Mouse (Mus musculus): ENCODE data around the gene Spx.
A peak's percentile ranks its signal among the peaks of the same experiment; 100 is the strongest.

Gene Spx

GRCm38 (mm10) chr6:142412906-142413491 lies at the start of gene Spx:
Spx (plus strand) TSS chr6:142413441.
- DNase-seq: no peak

DNA sequence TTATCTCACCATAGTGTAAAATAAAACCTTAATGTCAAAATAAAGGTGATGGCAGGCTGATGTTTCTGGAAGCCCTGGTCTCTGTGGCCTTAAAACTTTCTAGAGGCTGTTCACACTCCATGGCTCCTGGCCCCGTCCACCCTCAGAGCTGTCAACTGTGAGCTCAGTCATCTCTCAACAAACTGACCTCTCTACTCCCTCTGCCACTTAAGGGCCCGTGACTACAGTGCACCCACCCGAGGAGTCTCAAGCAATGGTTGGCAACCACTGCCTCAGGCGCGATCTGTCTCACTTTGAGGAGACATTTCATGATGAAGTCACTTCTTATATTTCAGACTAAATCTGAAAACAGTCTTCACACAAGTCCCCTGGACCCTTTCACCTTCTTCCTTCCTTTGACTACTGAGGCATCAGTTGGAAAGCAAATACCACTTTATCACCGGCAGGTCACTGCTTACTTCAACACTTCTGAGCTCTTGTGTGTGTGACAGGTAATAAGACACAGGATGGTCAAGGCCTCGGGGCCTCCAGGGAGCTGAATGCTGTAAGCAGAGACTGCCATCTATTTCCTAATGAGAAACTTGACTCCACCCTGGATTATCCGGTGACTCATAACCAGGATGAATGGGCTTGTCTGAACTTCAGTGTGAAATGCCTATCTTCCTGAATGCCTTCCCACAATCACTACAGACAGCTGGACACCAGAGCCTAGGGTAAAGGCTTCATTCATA lies 47.3 kb upstream of the Spx start:
- DNase-seq: no peak

- DNase-seq: no peak
These were observed 46.7 kb upstream of the Spx start for GRCm38 (mm10) chr6:142366473-142367018.

DNA sequence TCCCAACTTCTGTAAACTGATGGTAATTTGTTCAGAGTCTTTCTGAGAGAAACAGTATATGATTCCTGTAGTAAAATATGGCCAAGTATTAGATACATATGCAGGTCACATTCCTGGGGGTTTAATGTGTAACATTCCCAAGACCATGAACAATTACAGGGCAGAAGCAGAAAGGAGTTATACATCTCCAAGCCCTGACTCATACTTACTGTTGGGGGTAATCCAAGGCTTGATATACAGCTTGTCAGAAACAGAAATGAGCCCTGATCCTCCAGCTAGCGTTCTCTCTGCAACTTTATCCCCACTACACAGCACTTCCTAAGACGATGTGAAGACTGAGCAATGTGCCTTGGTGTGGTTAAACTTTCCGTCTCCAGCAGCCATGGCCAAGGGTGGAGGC lies 45.7 kb upstream of the Spx start:
- no peak for DNase-seq

DNA sequence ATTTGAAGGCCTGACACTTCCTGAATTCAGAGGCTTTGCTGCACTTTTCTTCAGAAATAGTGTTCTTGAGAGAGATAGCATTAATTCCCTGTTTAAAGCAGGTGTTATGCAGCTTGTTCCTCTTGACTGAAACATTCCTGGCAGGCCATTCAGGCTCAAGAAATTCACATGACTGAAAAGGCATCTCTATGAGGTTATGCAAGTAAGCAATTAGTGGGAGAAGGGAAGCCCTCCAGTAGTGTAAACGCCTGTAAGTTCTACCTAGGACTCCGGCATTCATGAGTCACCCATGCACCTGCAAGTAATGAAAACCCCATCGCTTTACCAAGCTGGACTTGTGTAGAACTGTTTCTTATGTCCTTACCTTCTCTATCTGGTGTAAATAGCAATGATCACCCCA lies 43.7 kb upstream of the Spx start:
- DNase-seq: no peak

GRCm38 (mm10) chr6:142377081-142377480 lies 36.2 kb upstream of the Spx start:
- DNase-seq: no peak

DNA sequence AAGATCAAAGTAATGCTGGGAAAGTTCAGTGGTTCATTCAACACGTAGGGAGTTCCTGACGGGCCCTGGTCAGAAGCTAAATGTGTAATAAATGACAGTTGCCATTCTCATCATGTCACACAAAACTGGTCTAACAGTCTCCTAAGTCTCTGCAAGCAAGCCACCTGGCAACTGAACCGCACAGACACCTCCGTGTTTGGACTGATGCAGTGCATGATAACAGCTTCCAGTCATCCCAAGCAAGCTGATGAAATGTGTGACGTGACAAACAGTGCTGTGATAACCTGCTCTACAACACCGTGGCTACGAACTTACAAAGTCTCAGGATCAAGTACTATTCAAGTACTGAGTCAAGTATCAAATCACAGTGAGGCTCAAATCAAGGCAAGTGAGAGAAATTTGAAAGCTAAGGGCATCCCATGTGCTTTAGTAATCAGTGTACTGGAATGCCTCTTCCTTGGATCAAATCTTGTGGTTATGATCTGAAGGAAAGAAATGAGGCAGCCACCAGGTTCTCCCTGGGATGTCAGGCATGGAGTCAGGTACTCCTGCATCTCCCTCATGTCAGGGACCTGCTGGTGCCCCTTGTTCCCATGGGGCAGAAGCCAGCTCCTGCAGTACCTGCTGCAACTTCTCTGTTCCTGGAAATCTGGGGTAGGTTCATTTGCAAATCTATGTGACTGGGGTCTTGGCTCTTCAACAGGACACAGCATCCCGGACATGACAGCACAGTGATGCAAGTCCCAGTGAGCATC lies 34.5 kb upstream of the Spx start:
- no peak for DNase-seq

DNA sequence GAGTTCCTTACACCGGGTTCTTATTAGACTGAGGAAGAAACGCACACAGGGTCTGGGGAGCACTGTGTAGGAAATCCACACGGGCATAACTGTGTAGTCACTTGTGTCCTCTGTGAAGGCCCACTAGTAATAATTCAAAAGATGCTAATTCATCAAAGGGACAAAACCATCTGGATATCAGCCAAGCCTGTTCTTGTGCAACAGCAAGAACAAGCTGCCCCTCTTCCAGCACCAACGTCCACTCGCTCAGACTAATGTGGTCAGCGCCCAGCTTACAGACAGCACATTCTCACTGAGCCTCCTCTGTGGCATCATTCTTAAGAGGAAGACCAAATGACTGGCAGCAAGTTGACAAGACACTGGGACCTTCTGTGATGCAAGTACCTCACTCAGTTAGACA lies 33.3 kb upstream of the Spx start:
- no peak for DNase-seq

- no peak for DNase-seq
These were observed 31.6 kb upstream of the Spx start for GRCm38 (mm10) chr6:142381615-142382014.

- DNase-seq: no peak
These were observed 28.7 kb upstream of the Spx start for GRCm38 (mm10) chr6:142384521-142384920.

GRCm38 (mm10) chr6:142386285-142387010 lies 26.8 kb upstream of the Spx start:
- DNase-seq: no peak

- DNase-seq: peak; percentile 100
These were observed 26.1 kb upstream of the Spx start, which contains the start of the genes Recql and Golt1b for GRCm38 (mm10) chr6:142387011-142387754. Recql (minus strand) TSS chr6:142387087. Golt1b (plus strand) TSS chr6:142387221.

GRCm38 (mm10) chr6:142387755-142388271 lies 25.4 kb upstream of the Spx start:
- no peak for DNase-seq

- no peak for DNase-seq
These were observed 24.1 kb upstream of the Spx start for GRCm38 (mm10) chr6:142389101-142389500.

GRCm38 (mm10) chr6:142392312-142392711 lies 20.9 kb upstream of the Spx start:
- DNase-seq: no peak

DNA sequence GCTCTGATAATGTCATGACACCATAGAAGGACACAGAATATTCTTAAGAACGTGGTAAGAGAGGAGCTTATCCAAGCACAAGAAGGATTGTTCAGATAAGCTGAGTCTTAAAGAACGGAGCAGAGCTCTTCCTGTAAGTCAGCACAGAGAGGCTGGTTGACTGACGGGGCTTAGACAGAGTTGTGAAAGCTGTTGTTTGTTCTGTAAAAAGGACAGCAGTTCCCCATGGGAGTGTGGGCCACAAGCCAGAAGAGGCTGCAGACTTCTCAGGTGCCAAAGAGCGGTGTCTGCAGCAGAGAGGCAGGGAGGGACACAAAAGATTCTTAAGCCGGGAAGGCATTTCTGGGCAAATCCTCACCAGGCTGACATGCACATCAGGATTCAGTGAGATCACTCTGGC lies 18.6 kb upstream of the Spx start:
- peak; percentile 16 for DNase-seq

- no peak for DNase-seq
These were observed 17.5 kb upstream of the Spx start for GRCm38 (mm10) chr6:142395756-142396155.

- DNase-seq: no peak
These were observed 2.1 kb upstream of the Spx start for GRCm38 (mm10) chr6:142411140-142411539.

DNA sequence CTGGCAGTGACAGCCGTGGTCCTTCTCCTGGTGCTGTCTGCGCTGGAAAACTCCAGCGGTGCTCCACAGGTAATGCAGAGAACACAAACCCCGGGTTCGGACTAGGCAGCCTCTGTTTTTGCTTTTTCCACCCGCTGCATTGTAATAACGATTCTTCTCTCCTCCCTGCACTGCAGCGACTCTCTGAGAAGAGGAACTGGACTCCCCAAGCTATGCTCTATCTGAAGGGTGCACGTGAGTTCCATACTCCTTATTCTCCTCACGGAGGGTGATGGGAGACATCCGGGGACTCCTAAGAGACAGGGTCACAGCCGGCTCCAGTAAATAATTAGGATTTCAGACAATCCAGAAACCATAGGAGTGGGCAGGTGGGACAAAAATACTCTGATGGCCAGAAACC lies 604 bp downstream of the Spx start:
- no peak for DNase-seq

DNA sequence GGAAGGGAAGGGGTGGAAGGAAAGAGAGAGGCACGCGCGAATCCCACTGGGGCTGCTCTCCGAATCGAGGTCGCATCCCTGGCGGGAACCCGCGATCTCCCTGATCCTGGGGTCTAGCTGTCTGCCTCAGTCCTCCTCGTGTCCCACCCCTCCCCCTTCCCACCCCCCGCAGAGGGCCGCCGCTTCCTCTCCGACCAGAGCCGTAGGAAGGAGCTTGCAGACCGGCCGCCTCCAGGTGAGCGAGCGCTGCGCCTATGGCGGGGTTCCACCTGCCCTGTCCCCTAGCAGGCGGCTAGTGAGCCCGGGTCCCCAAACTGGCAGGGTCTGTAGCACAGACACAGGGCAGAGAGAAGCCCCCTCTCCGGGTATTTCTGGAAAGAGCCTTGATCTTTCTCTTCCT lies 1.4 kb downstream of the Spx start:
- DNase-seq: no peak

DNA sequence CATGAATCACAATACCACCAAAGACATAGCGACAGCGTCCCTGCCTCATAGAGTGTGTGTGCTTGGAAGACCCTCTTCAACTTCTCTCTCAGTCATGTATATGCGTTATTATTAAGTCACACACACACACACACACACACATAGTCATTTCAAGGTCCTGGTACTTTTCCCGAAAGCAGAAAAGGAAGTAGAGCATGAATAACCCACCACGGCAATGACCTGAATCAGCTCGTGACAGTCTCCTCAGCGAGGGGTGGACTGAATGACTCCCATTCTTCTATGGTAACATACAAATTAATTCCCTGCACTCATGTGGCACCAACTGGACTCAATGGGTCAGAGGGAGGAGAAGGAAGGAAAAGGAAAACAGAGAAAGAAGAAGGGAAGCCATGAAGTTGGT lies 11.7 kb downstream of the Spx start:
- DNase-seq: no peak

GRCm38 (mm10) chr6:142429072-142429471 lies 15.8 kb downstream of the Spx start:
- DNase-seq: no peak
